Mouse (Mus musculus): Measurements from ENCODE around the gene Tmem150a. TPM values are rescaled to one million over a fixed set of nuclear protein-coding genes. Genes with fewer than 3 reads are reported as not detected.

Gene Tmem150a
- polyA plus RNA-seq, 1 experiment from 2014 or later, result 15.4 TPM

DNA sequence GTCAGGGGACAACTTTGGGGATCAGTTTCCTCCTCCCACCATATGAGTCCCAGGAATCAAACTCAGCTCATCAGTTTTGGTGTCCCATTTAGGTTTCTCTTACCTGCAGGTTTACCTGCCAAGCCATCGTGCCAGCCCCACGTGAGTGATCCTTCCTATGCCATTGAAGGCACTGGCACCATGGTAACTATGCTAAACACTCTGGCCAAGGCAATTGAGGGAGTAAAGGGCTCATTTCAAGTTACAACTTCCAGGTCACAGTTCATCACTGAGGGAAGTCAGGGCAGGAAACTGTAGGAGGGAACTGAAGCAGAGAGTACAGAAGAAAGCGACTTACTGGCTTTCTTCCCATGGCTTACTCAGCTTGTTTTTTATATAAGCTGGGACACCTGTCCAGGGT, 11.1 kb downstream of the Tmem150a start:
- no peak overlapping the region for H3K27ac ChIP-seq (ENCODE audit: low read depth, low read length)
- no peaks in the 10 kb centered on the region for H3K36me3 ChIP-seq (ENCODE audit: control insufficient read depth, insufficient read depth, low read length)
- H3K4me3 ChIP-seq (ENCODE audit: low read depth, low read length), result no peak overlapping the region
- no peak overlapping the region for H3K4me2 ChIP-seq (ENCODE audit: low read depth, low read length)
- H3K9ac ChIP-seq (replicated peaks; ENCODE audit: low read depth, low read length), result no peak overlapping the region
- H3K27me3 ChIP-seq (ENCODE audit: control insufficient read depth, insufficient read depth, low read length), result no peaks in the 10 kb centered on the region
- 60% methylated on average over 3 of the region's 3 CpGs for WGBS
- no peaks in the 10 kb centered on the region for H3K9me3 ChIP-seq (ENCODE audit: control insufficient read depth, low read length)
- H3K4me1 ChIP-seq (ENCODE audit: control insufficient read depth, insufficient read depth, low read length), result peaks cover 5% of the 10 kb centered on the region; the same call in 1 of the 2 replicates
- no peak for ATAC-seq (ENCODE audit: low read depth)

GRCm38 (mm10) chr6:72366844-72367443, 11.7 kb downstream of the Tmem150a start, which contains the start of gene Rnf181:
Gene Rnf181, minus strand, starts transcription at chr6:72366956.
- H3K27ac ChIP-seq (ENCODE audit: low read depth, low read length), result no peak within 1 kb of the TSS
- H3K4me1 ChIP-seq (ENCODE audit: control insufficient read depth, insufficient read depth, low read length), result no peaks in the 10 kb centered on the region
- H3K4me3 ChIP-seq (ENCODE audit: low read depth, low read length), result no peak within 1 kb of the TSS
- 76% methylated on average over 4 of the region's 4 CpGs for WGBS
- no peak within 1 kb of the TSS for H3K9ac ChIP-seq (replicated peaks; ENCODE audit: low read depth, low read length)
- no peak for ATAC-seq (ENCODE audit: low read depth)
- H3K36me3 ChIP-seq (ENCODE audit: control insufficient read depth, insufficient read depth, low read length), result no peaks in the 10 kb centered on the region
- H3K27me3 ChIP-seq (ENCODE audit: control insufficient read depth, insufficient read depth, low read length), result no peaks in the 10 kb centered on the region
- H3K9me3 ChIP-seq (ENCODE audit: control insufficient read depth, low read length), result no peaks in the 10 kb centered on the region
- H3K4me2 ChIP-seq (ENCODE audit: low read depth, low read length), result no peak within 1 kb of the TSS

- WGBS, result 77% methylated on average over 4 of the region's 4 CpGs
- ATAC-seq (ENCODE audit: low read depth), result no peak
- H3K4me2 ChIP-seq (ENCODE audit: low read depth, low read length), result no peak overlapping the region
Observed at GRCm38 (mm10) chr6:72367460-72367974, 12.3 kb downstream of the Tmem150a start.

GRCm38 (mm10) chr6:72369557-72369956, 14.3 kb downstream of the Tmem150a start:
- Histone ChIP-seq H3K9me3 (ENCODE audit: control insufficient read depth, low read length) (no peaks in the 10 kb centered on the region), H3K27me3 (ENCODE audit: control insufficient read depth, insufficient read depth, low read length) (no peaks in the 10 kb centered on the region), H3K36me3 (ENCODE audit: control insufficient read depth, insufficient read depth, low read length) (no peaks in the 10 kb centered on the region), H3K4me3 (ENCODE audit: low read depth, low read length) (no peak overlapping the region), H3K9ac (replicated peaks; ENCODE audit: low read depth, low read length) (no peak overlapping the region), H3K4me1 (ENCODE audit: control insufficient read depth, insufficient read depth, low read length) (no peaks in the 10 kb centered on the region), H3K4me2 (ENCODE audit: low read depth, low read length) (no peak overlapping the region), H3K27ac (ENCODE audit: low read depth, low read length) (no peak overlapping the region)
- no peak for ATAC-seq (ENCODE audit: low read depth)
- 76% methylated on average over 4 of the region's 4 CpGs for WGBS

More at GRCm38 (mm10) chr6:72367460-72367974, 12.3 kb downstream of the Tmem150a start:
- no peaks in the 10 kb centered on the region for H3K9me3 ChIP-seq (ENCODE audit: control insufficient read depth, low read length)
- no peaks in the 10 kb centered on the region for H3K4me1 ChIP-seq (ENCODE audit: control insufficient read depth, insufficient read depth, low read length)
- H3K27ac ChIP-seq (ENCODE audit: low read depth, low read length), result no peak overlapping the region
- no peaks in the 10 kb centered on the region for H3K36me3 ChIP-seq (ENCODE audit: control insufficient read depth, insufficient read depth, low read length)
- H3K9ac ChIP-seq (replicated peaks; ENCODE audit: low read depth, low read length), result no peak overlapping the region
- H3K4me3 ChIP-seq (ENCODE audit: low read depth, low read length), result no peak overlapping the region
- H3K27me3 ChIP-seq (ENCODE audit: control insufficient read depth, insufficient read depth, low read length), result no peaks in the 10 kb centered on the region

DNA sequence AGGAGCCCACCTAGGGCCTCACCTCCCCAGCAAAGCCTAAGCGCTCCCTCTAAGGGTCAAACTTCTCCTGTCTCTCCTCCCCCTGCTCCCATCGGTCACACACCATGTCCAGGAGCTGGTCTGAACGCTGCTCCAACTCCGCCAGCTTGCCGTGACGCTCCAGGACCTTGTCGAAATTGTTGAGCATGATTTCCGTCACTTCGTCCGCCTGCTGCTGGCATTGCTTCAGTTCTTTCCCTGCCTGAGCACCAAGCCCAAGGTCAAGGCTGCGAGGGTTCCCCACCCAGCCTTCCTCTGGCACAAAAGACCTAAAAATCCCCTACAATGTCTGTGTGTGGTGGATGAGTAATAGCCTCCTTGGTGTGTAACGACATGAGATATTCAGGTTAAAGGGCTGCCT, 14.8 kb downstream of the Tmem150a start:
- H3K9me3 ChIP-seq (ENCODE audit: control insufficient read depth, low read length), result no peaks in the 10 kb centered on the region
- ATAC-seq (ENCODE audit: low read depth), result no peak
- no peak overlapping the region for H3K27ac ChIP-seq (ENCODE audit: low read depth, low read length)
- no peaks in the 10 kb centered on the region for H3K4me1 ChIP-seq (ENCODE audit: control insufficient read depth, insufficient read depth, low read length)
- no peaks in the 10 kb centered on the region for H3K36me3 ChIP-seq (ENCODE audit: control insufficient read depth, insufficient read depth, low read length)
- no peak overlapping the region for H3K4me2 ChIP-seq (ENCODE audit: low read depth, low read length)
- no peaks in the 10 kb centered on the region for H3K27me3 ChIP-seq (ENCODE audit: control insufficient read depth, insufficient read depth, low read length)
- no peak overlapping the region for H3K9ac ChIP-seq (replicated peaks; ENCODE audit: low read depth, low read length)
- 84% methylated on average over 12 of the region's 12 CpGs for WGBS
- H3K4me3 ChIP-seq (ENCODE audit: low read depth, low read length), result no peak overlapping the region

DNA sequence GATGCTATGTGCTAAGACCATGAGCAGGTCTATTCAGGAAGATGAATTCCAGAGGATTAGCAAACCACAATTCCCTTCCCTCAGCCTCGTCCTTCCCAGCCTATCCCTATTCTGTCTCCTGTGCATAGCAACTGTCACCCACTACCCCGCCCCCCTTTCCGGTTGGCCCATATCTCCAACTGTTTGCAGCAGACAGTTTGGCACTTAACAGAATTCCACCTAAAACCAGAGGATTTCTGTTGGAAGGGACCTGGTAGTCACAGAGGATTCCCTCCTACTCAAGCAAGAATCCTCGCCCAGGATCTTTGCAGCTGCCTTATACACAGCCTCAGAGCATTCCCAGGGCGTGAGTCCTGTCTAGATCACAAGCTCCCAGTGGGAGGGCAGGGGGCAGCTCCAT, 15.9 kb downstream of the Tmem150a start:
- H3K9me3 ChIP-seq (ENCODE audit: control insufficient read depth, low read length), result no peaks in the 10 kb centered on the region
- H3K9ac ChIP-seq (replicated peaks; ENCODE audit: low read depth, low read length), result no peak overlapping the region
- H3K27ac ChIP-seq (ENCODE audit: low read depth, low read length), result no peak overlapping the region
- H3K36me3 ChIP-seq (ENCODE audit: control insufficient read depth, insufficient read depth, low read length), result no peaks in the 10 kb centered on the region
- H3K4me2 ChIP-seq (ENCODE audit: low read depth, low read length), result no peak overlapping the region
- WGBS, result 58% methylated on average over 5 of the region's 5 CpGs
- H3K27me3 ChIP-seq (ENCODE audit: control insufficient read depth, insufficient read depth, low read length), result no peaks in the 10 kb centered on the region
- ATAC-seq (ENCODE audit: low read depth), result no peak
- H3K4me3 ChIP-seq (ENCODE audit: low read depth, low read length), result no peak overlapping the region
- H3K4me1 ChIP-seq (ENCODE audit: control insufficient read depth, insufficient read depth, low read length), result no peaks in the 10 kb centered on the region

GRCm38 (mm10) chr6:72371571-72371970, 16.3 kb downstream of the Tmem150a start:
- no peak overlapping the region for H3K27ac ChIP-seq (ENCODE audit: low read depth, low read length)
- 29% methylated on average over 1 of the region's 1 CpGs for WGBS
- no peaks in the 10 kb centered on the region for H3K27me3 ChIP-seq (ENCODE audit: control insufficient read depth, insufficient read depth, low read length)
- no peaks in the 10 kb centered on the region for H3K4me1 ChIP-seq (ENCODE audit: control insufficient read depth, insufficient read depth, low read length)
- H3K9me3 ChIP-seq (ENCODE audit: control insufficient read depth, low read length), result no peaks in the 10 kb centered on the region
- no peak for ATAC-seq (ENCODE audit: low read depth)
- no peaks in the 10 kb centered on the region for H3K36me3 ChIP-seq (ENCODE audit: control insufficient read depth, insufficient read depth, low read length)
- no peak overlapping the region for H3K9ac ChIP-seq (replicated peaks; ENCODE audit: low read depth, low read length)
- no peak overlapping the region for H3K4me3 ChIP-seq (ENCODE audit: low read depth, low read length)
- no peak overlapping the region for H3K4me2 ChIP-seq (ENCODE audit: low read depth, low read length)

- no peaks in the 10 kb centered on the region for H3K27me3 ChIP-seq (ENCODE audit: control insufficient read depth, insufficient read depth, low read length)
- 81% methylated on average over 4 of the region's 4 CpGs for WGBS
- 0 out of 2 replicates have a peak overlapping the region, but pooled peaks have one; percentile 1 for H3K9ac ChIP-seq (replicated peaks; ENCODE audit: low read depth, low read length)
- H3K4me3 ChIP-seq (ENCODE audit: low read depth, low read length), result no peak overlapping the region
- H3K27ac ChIP-seq (ENCODE audit: low read depth, low read length), result no peak overlapping the region
- H3K36me3 ChIP-seq (ENCODE audit: control insufficient read depth, insufficient read depth, low read length), result no peaks in the 10 kb centered on the region
- no peak overlapping the region for H3K4me2 ChIP-seq (ENCODE audit: low read depth, low read length)
- no peaks in the 10 kb centered on the region for H3K4me1 ChIP-seq (ENCODE audit: control insufficient read depth, insufficient read depth, low read length)
- no peak for ATAC-seq (ENCODE audit: low read depth)
- H3K9me3 ChIP-seq (ENCODE audit: control insufficient read depth, low read length), result no peaks in the 10 kb centered on the region
Observed at GRCm38 (mm10) chr6:72373184-72373583, 17.9 kb downstream of the Tmem150a start.

GRCm38 (mm10) chr6:72374206-72374605, 19.0 kb downstream of the Tmem150a start:
- no peaks in the 10 kb centered on the region for H3K4me1 ChIP-seq (ENCODE audit: control insufficient read depth, insufficient read depth, low read length)
- ATAC-seq (ENCODE audit: low read depth), result no peak
- H3K4me3 ChIP-seq (ENCODE audit: low read depth, low read length), result no peak overlapping the region
- no peaks in the 10 kb centered on the region for H3K36me3 ChIP-seq (ENCODE audit: control insufficient read depth, insufficient read depth, low read length)
- H3K9me3 ChIP-seq (ENCODE audit: control insufficient read depth, low read length), result no peaks in the 10 kb centered on the region
- H3K27me3 ChIP-seq (ENCODE audit: control insufficient read depth, insufficient read depth, low read length), result 0 out of 2 replicates have a peak, but pooled peaks cover 1% of the 10 kb centered on the region
- H3K27ac ChIP-seq (ENCODE audit: low read depth, low read length), result no peak overlapping the region
- H3K9ac ChIP-seq (replicated peaks; ENCODE audit: low read depth, low read length), result no peak overlapping the region
- H3K4me2 ChIP-seq (ENCODE audit: low read depth, low read length), result no peak overlapping the region
- 73% methylated on average over 7 of the region's 7 CpGs for WGBS
